Mouse (Mus musculus) E14TG2a.4 (cell line): Measurements from ENCODE around the gene Trim13.

ENCODE experiments used
- CTCF ChIP-seq: conservative IDR thresholded peaks from 2 replicates; pipeline ENCODE4 v1.5.1; 2014; ENCODE audit warnings: low read length
- NANOG ChIP-seq: IDR thresholded peaks from 2 replicates; pipeline ENCODE4 v1.6.1; 2014; ENCODE audit warnings: borderline replicate concordance, low read length, mixed read lengths
- POU5F1 ChIP-seq: IDR thresholded peaks from 2 replicates; pipeline ENCODE4 v1.6.1; 2014; ENCODE audit warnings: low read length, borderline replicate concordance

GRCm38 (mm10) chr14:61556289-61557147 is 41.5 kb upstream of the Trim13 start, which contains the start of gene Spryd7:
- TF ChIP-seq CTCF, result no peak
- TF ChIP-seq NANOG, result no peak
- TF ChIP-seq POU5F1, result no peak
